Mouse (Mus musculus) spleen, postnatal 36 days (tissue): Measurements from ENCODE around the gene Nek5.
"Not testable (repeated sequence)": the region's sequence is repeated elsewhere in the genome, so short reads cannot be mapped to it uniquely, and the experiment has no call there.

Source experiments
- DNase-seq, 2 experiments: peaks; one replicate each; pipeline ENCODE4 v3.0.0; 2022; ENCODE audit warnings: low spot score in 2 of 2, mixed read lengths in 1 of 2

The Nek5 gene

DNA sequence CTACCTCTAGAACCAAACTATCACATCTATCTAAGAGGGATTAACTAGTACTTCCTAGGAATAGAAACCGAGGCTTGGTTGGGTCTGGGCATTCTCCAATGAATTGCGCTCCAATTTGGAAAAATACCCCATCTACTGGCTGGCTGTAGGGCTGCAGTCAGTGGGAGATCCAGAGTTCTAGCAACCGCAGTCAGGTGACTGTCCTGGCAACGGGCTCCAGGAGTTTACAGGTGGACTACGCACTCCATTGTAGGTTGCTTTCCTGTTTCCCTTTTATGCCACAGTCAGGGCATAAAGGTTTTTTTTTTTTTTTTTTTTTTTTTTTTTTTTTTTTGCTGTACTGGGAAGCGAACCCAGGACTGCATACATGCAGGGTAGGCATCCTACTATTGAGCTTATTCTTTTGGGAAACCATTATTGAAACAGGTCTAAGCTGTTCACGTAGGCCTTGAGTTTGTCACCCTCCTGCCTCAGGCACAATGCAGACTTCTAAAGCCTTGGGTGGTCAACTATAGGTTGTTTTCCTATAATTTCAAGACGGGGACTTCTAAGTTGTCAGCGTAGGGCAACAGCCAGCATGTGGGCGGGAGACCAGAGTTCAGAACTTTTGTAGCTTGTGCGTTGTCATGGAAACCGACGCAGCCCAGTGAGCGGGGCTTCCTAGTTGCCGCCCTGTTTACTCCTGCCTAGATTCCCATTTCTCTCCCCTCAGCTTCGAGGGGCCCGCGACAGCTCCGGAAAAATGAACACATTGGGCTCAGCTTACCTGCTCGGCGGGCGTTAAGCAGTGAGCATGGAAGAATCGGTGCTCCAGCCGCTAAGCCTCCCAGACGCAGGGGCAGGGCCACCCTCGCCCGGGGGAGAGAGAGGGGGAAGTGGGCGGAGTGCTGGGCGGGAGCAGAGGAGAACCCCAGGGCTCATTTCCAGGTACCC, at the start of gene Nek5:
Nek5 (minus strand) TSS at position 834 of the 933 bp plus-strand sequence.
- DNase-seq, result peak; percentile 31 to 39

DNA sequence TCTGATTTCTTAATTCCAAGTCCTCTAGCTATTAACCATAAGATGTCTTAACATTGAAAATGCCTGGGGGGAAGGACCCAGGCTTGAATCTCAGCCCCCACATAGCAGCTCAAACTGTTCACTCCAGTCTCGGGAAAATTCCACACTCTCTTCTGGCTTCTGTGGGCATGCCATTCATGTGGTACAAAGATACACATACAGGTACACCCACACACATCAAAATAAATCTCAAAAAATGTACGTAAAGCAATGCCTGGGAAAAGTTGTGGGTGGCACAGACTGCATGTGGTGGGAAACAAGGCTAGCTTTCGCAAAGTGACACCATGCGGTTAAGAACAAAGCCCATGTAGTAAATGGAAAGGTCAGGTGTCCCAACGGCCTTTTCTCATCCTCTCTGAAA, 44.3 kb upstream of the Nek5 start:
- DNase-seq, result no peak

DNA sequence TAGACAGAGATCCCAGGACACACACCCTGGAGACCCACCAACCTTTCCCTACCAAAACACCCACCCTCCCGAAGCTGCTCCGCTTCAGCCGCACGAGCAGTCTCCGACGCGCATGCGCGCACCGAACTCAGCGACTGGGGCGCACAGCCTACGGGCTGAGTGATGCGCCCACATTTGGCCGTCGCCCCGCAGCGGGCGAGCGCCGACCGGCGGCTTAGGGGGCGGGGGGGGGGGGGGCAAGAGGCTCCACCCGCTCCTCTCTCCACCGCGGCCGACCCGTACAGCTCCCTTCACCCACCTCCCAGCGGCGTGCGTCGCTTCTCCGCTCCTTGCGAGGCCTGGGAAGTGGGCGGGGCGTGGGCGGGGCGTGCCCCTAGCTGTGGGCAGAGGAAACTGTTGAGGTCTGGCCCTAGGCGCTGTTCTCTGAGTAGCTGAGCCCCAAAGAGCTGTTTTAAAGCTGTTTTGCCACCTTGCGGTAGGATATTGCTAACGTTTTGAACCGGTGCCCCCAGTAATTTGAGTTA, 41.3 kb upstream of the Nek5 start, which contains the start of gene Nek3:
Nek3 (minus strand) TSS at position 356 of the 524 bp plus-strand sequence.
- peak; percentile 83 to 85 for DNase-seq

DNA sequence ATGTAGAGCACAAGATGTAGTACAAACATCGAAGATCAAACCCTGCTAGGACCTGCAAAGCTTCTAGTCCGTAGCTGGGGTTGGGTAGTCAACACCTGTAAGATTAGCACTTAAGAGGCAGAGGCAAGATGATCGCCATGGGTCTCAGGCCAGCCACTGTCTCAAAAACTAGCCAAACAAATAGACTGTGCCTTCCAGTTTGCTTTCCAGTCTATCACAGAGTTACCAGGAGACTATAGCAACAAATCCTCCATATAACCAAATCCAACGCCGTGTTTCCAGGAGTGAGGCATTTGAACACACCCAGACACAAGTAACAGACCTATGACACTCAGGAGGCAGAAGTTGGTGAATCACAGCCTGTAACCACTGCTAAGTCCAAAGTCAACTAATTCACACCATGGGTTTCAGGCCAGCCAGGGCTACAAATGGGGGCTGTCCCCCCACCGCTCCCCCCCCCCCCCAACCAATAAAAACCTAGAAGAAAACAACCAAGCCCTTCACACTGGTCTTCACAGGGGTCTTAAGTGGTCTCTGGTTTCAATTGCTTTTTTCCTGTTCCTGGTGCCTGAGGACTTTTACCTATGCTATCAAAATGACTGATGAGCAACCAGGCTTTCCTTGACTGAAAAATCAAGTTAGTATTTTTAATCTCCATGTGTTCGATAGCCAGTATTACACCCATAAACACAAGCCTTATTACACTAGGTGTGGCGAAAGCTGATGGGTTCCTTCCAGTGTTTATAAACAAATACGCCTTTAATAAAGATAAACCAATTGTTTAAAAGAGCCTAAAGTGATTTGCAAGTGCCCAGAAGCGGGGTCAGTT, 40.6 kb upstream of the Nek5 start:
- no peak for DNase-seq

DNA sequence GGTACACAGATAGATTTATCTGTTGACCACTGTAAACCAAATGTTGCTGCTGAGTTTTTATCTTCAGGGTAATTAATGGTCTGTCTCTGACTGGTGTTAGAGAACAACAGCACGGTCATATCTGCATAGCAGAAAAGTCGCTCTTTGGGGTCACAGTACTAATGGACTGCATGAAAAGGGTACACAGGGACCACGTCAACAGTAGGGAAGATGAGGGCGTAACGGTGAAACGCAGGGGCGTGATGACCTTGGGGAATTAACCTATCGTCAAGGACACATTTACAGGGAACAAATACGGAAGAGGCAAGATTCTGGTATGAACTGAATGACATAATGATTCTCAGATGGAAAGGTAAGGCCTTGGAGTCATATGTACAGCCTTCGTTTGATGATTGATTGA, 39.6 kb upstream of the Nek5 start:
- no peak for DNase-seq

DNA sequence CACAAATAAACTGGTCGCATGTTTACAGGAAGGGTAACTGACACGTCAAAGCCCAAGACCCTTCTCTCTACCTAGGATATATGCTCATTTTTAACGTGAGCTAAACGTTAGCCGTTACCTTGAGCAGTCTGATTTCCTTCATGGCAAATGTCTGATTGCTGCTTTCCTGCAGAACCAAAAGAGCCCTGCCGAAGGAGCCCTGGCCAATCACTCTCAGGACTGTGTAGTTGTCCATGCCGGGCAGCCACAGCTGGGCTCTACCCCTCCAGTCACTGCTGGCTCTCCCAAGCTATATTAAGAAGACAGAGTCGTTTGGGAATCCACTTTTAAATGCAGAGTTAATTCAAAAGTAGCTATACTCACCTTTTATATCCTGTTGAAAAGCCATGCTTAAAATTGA, 37.4 kb upstream of the Nek5 start:
- DNase-seq, result no peak

DNA sequence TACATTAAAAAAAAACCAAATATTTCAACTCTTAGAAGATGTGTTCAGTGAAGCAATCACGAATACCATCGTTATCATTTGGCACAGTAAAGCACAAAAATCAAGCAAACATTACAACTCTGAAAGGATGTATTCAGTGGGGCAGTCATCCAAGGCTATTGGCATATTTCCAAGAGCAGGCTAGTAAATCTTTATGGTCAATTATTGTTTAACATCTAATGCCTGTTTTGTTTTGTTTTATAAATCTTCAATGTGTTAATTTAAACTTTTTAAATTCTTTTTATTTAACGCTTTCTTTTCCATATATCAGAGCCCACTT, 25.5 kb upstream of the Nek5 start:
- DNase-seq, result no peak

DNA sequence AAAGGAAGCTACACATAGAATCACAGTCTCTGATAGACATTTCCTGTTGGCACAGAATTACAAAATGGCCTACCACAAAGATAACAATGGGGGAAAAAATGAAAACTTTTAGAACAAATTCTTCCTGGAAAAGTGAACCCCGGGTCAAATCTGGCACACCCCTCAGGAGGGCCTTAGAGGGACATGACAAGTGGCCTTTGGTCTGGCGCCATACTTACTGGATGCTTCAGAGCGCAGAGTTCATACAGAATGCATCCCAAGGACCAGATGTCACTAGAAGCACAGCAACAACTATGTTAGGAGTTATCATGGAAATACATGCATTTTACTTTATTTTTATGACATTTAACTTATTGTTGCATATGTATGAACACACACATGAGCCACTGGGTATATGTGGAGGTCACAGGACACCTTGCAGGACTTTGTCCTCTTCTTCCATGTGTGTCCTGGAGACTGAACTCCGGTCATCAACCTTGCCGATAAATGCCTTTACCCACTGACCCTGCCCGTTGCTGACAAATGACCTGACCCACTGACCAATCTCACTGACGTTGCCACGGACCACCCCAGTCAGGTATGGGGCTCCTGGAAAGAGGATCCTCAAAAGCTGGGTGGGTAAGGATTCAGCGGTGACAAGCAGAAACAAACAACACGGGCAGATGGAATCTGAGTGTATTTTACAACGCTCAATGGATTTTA, 24.9 kb upstream of the Nek5 start:
- DNase-seq, result no peak

DNA sequence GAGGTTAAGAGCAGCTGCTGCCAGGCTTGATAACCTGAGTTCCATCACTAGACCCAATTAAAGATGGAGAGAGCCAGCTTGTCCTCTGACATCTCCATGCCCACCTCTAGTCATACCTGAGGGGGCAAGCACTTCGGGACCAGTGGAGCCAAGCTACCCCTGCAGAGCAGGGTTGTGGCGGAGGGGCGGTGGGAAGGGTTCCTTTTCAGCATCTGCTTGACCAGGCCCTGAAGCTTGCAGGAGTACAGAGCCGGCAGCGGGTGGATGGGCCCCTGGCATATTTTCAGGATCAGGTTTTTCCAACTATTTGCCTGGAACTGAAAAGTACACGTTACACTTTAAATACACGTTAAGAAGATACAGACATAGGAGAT, 23.5 kb upstream of the Nek5 start:
- no peak for DNase-seq

DNA sequence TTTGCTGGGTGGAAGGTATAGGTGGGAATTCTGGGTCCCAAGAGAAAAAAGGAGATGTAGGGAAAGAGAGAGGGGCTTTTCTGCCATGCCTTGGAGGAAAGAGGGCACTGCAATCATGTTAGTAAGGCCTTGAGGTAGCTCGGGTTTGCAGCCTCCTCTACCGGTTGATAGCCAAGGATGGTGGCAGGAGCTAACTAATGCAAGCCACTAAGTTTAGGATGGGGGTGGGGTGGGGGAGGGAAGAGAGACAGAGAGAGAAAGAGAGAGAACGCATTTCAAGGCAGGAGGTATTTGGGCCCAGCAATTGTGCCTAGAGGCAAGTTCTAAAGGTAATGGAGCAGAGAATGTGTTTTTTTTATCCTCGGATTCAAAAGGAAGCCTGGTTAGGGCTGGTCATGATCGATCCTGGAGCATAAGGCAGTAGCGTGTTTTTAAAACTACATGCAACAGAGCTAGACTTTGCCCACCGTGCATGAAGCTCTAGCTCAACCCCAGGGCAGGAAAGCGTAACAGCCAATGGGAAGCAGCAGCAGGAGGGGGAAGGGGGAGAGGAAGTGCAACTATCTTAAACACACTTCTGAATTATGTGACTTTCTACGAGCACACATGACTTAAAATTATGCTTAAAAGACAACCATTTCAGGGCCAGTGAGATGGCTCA, 23.0 kb upstream of the Nek5 start:
- no peak for DNase-seq

DNA sequence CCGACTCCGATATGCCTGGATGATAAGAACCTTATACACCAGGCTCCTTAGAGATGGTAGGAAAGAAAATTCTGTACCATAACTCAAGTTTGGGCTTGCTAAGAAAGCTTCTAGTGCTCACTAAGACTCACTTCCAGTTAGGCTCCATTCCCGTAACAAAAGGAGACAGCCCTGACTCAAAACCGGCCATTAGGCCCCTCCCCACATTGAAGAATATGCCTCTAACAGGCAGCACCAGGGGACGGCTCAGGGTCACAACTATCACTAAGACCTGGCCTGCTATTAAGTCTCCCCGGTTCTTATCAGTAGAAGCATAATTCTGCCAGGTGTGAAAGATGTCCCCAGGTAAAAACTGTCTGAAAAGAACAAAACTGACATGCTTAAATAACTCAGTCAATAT, 21.0 kb upstream of the Nek5 start:
- DNase-seq, result no peak

DNA sequence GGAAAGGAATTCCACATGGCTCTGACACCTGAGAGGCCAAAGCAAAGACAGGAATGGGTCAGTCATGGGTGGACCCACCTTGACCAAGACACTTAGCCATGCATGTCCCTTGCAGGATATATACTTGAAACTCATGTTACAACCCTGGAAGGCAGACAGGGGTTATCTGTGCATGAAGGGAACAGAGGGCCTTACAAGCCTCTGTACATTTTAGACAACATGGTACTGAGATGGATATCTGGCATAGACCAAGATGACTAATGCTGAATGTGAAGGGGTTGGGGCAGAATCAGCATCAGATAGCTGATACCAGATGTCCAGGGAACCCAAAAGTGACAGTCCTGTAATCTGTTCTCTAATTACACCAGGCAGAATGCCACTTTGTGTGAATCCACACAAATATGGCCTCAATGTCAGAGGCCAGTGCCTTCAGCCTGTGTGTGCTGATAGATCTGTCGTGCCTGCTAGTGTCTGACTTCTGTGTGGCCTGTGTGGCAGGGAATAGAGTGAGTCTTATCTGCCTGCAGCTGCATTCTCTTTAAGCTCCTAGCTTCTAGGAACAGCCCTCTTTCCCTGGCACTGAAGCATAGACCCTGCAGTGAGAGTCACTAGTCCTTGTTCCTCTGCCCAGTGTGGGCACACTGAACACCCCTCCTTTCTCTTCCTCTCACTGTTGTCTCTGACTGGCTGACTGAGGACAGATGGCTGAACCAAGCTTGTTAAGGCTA, 19.1 kb upstream of the Nek5 start:
- no peak for DNase-seq

DNA sequence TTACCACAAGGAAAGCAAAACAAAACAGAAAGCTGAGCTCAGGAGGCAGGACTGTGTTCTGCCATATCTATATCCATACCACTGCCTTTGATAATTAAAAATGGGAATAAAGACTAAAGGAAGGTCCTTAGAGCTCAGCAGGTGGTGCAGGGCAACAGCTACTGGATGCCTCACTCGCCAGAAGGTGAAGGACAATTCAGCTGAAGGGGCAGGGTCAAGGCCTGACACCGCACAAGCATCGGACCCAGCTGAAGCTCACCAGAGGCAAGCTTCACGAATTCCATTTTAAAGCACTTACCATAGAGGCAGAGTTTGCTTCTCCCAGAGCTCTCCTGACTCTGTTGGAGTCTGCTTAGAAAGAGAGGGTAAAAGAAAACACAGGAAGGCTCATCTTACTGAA, 17.7 kb upstream of the Nek5 start:
- no peak for DNase-seq

DNA sequence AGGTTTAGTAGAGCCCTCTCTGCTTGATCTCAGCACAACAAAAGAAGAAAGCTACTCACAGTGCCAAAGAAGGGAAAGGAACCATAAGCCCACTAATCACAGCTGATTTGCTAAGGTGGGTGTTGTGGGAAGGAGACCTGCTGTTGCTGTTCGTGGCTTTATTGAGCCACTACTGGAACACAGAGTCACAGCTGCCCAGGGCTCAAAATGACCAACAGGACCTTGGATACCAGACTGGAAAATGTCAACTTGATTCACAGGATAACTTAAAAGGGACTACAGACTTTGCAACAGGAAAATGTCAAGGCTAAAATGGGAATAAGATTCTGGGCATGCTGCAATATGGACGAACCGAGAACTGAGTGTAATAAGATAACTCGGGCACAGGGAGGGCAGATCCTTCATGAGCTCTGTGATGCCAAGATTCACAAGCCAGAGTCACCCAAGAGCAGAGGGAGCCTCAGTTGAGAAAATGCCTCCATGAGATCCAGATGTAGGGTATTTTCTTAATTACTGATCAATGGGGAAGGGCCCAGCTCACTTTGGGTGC, 17.1 kb upstream of the Nek5 start:
- no peak for DNase-seq

DNA sequence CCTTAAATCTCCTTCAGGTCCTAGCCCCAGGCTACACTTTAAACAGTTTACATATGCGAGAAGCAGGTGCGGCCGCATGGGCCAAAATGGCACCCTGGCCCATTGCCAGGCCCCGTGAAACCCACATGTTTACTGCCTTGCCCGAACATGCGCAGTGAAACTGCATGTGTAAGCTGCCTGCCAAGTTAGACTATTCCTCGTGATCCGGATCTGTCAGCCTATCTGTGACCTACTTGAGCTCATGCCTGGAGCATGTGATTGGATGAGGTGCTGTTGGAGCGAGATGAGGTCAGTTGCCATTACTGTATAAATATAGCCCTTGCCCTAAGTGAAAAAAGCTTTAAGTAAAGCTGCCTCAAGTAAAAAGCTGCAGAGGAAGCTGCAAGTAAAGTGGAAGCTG, 11.6 kb upstream of the Nek5 start:
- not testable (repeated sequence) for DNase-seq

DNA sequence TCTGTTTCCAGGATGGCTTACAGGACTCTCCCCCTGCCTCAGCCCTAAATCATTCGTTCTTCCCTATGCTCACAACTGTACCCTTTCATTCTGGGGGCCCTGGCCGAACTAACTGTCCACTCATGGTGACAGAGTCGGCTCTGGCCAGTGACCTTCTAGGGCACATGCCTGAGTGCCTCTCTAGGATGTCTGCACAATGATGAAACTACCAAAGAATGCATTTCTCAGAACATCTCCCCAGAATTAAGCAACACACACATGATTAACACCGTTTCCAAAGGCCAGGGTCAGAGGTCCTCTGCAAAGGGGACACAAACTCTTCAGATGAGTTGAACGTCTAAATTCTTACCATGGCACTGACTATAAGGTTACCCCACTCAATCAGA, 9.9 kb upstream of the Nek5 start:
- no peak for DNase-seq

DNA sequence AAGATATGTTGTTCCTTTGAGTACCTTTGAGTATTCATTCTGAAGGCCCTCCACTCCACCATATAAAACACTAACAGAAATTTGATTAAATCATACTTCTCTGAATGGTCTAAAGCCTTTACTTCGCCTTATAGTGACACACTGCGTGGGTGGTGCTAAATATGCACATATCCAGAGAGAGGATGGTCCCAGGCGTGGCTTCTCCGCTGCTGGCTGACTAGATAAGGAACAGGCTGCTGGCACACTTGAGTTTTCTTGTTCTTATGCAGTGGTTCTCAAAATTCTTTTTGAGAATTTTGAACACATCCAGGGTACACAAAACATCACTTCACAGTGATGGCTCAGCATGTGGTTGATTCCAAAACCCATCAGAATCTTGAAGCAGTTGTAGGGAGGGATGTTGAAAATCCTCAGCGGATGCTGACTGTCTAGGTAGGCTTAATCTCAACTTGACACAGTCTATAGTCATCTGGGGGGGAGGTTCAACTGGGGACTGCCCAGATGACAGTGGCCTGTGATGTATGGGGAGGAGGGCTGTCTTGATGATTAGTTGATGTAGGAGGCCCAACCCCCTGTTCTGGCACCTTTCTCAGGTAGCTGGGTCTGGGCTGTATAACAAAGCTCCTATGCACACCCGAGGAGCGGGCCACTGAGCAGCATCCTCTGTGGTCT, 9.4 kb upstream of the Nek5 start:
- DNase-seq, result peak; percentile 8 to 30

DNA sequence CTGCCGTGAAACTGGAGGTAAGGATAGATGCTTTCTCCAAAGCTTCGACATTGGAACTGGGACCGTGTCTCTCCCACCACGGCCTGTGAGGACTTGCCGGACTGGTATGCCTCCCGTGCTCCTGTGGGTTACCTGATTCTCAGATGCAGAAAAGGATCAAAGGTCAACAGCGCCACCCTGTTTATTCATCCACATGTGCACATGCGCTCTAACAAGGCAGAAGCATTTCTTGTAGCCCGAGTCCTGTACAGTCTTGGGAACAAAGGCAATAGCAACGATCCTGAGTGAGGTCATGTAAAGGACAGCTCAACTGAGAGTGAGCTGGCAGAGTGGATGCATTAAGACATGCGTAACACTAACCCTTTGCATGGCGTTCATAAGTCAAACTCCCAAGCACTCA, 7.2 kb upstream of the Nek5 start:
- no peak for DNase-seq

DNA sequence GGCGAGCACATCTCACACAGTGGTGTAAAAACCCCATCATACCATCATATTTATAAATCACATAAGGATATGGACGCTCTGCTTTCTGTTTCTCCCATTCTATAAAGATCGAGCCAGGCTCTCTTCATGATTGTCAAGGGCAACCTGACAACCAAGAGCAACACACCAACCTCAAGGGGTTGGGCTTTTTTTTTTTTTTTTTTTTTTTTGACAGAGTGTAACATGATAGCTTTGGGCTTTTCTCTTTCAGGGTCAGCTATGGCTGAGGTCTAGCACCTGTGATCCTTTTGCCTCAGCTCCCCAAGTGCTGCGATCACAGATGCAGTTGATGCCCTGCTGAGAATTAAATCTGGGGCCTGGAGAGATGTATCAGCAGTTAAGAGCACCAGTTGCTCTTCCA, 17.8 kb downstream of the Nek5 start:
- DNase-seq, result no peak

DNA sequence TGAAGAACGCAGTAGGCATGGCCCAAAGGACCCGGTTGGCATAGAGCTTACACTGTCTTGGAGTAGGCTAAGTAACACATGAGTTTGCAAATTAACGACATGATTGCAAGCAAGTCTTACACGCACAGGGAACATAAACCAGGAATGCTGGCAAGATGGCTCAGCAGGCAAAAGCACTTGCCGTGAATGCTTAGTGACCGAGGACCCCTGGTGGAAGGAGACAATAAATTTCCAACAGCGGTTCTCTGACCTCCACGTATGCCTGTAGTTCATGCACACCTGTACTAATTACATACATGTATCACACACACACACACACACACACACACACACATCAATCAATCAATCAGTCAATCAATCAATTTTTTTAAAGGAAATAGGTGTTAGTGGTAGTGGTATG, 33.3 kb downstream of the Nek5 start:
- DNase-seq, result no peak
